Mouse (Mus musculus) heart, adult 2 months (tissue): ENCODE results near the gene Smarca4.

Experiments
- CTCF ChIP-seq: fragments of 200-600 bp; IDR thresholded peaks from 2 replicates; pipeline ENCODE4 v1.8.1; 2022; ENCODE audit warnings: antibody characterized with exemption, mild to moderate bottlenecking, moderate library complexity
- EP300 ChIP-seq: fragments of 200-500 bp; IDR thresholded peaks from 2 replicates; pipeline ENCODE4 v1.6.1; 2011; ENCODE audit warnings: low read depth, low read length, control low read depth; ENCODE audit not compliant: insufficient read depth
- POLR2A ChIP-seq: fragments of 200-500 bp; IDR thresholded peaks from 2 replicates; pipeline ENCODE4 v1.6.1; 2011; ENCODE audit warnings: mild to moderate bottlenecking, low read depth, low read length, control low read depth; ENCODE audit not compliant: insufficient read depth

GRCm38 (mm10) chr9:21694071-21694470, 78.1 kb downstream of the Smarca4 start:
- TF ChIP-seq CTCF (no peak), POLR2A (no peak), EP300 (no peak)
